Mouse (Mus musculus) liver, embryonic 13.5 days (tissue): ENCODE data around the gene Med17. TPM values are rescaled to one million over a fixed set of nuclear protein-coding genes. Genes with fewer than 3 reads are reported as not detected.

Experiments used
- ATAC-seq: fragments of 200-750 bp; cut with Nextera tagmentation; 2 replicates; pipeline ENCODE4 v1.8.0; 2017; ENCODE audit warnings: low read depth, mild to moderate bottlenecking, moderate number of reproducible peaks, moderate library complexity
- DNase-seq: peaks from one replicate; pipeline ENCODE4 v3.0.0; 2022
- H3K27ac ChIP-seq: fragments of 300-500 bp; sonication (generic); 2 replicates; pipeline ENCODE4 v1.5.1; 2015; ENCODE audit warnings: moderate library complexity, mild to moderate bottlenecking, inconsistent platforms
- H3K27me3 ChIP-seq: fragments of 300-500 bp; sonication (generic); 2 replicates; pipeline ENCODE4 v1.6.1; 2015; ENCODE audit warnings: mild to moderate bottlenecking, inconsistent platforms
- H3K36me3 ChIP-seq: fragments of 300-500 bp; sonication (generic); 2 replicates; pipeline ENCODE4 v1.6.1; 2015; ENCODE audit warnings: mild to moderate bottlenecking, inconsistent platforms
- H3K4me1 ChIP-seq: fragments of 300-500 bp; sonication (generic); replicated peaks from 2 replicates; pipeline ENCODE4 v1.6.1; 2015; ENCODE audit warnings: inconsistent platforms
- H3K4me2 ChIP-seq: fragments of 300-500 bp; sonication (generic); 2 replicates; pipeline ENCODE4 v1.6.1; 2015; ENCODE audit warnings: inconsistent platforms, mild to moderate bottlenecking, moderate library complexity
- H3K4me3 ChIP-seq: fragments of 300-500 bp; sonication (generic); replicated peaks from 2 replicates; pipeline ENCODE4 v1.5.1; 2015; ENCODE audit warnings: mild to moderate bottlenecking, inconsistent platforms
- H3K9ac ChIP-seq: fragments of 300-500 bp; sonication (generic); 2 replicates; pipeline ENCODE4 v1.6.1; 2015; ENCODE audit warnings: mild to moderate bottlenecking, inconsistent platforms
- H3K9me3 ChIP-seq: fragments of 300-500 bp; sonication (generic); replicated peaks from 2 replicates; pipeline ENCODE4 v1.6.1; 2016; ENCODE audit warnings: inconsistent platforms
- WGBS: fragments of 180-500 bp; shearing (Covaris S2); methylation state at CpG from one replicate; pipeline ENCODE4 v1.1.7; 2015; ENCODE audit not compliant: insufficient replicate concordance; 5-methylcytosine and 5-hydroxymethylcytosine counted together
- microRNA-seq: library from miRNA; unstranded; fragments of <30 nt; microRNA quantifications from one replicate; pipeline ENCODE4, GENCODE M21; 2016
- polyA plus RNA-seq: library from polyadenylated mRNA; unstranded; fragments of >200 nt; fragmentation: Nextera tagmentation; extraction: Ambion mirVana; gene quantifications from 2 replicates; pipeline ENCODE4 v1.2.1, GENCODE M21; 2015

Med17 gene
- polyA plus RNA-seq, 1 experiment from 2014 or later: 20.0 TPM

DNA sequence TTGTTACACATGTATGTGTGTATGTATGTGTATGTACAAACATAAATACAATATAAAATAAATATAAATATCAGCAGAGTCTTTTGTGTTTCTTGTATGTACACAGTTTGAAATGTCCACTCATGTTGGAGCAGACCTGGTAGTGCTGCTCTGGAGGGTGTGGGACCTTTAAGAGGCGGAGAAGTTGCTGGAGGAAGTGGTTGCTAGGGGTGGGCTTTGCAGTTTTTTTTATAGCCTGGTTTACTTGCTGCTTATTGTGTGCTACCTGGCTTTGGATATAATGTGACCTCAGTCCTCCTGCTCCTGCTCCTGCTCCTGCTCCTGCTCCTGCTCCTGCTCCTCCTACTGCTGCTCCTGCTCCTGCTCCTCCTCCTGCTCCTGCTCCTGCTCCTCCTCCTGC lies 46.1 kb downstream of the Med17 start:
- WGBS: 47% methylated on average over 1 of the region's 1 CpGs
- H3K4me3 ChIP-seq: no peak overlapping the region

DNA sequence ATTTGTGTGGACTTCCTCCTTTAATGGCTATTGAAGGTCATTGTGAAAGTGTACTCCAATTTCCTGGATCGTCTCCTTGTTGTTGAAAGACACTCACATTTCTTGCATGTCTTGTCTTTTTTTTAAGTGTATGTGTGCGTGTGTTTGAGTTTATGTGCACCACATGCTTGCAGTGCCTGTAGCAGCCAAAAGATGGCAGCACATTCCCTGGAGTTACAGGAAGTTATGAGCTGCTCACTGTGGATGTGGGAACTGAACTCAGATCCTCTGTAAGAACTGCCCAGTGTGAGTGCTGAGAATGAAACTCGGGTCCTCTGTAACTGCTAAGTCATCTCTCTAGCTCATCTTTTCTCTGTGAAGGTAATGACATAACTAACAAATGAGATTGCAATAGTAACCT lies 47.3 kb downstream of the Med17 start:
- WGBS: 70% methylated on average over 3 of the region's 3 CpGs
- no peak for DNase-seq

More for the DNA sequence above, 46.1 kb downstream of the Med17 start:
- Histone ChIP-seq H3K4me2 (no peak overlapping the region), H3K9me3 (no peaks in the 10 kb centered on the region), H3K27ac (no peak overlapping the region), H3K36me3 (no peaks in the 10 kb centered on the region), H3K27me3 (peaks cover 9% of the 10 kb centered on the region), H3K9ac (no peak overlapping the region), H3K4me1 (peaks cover 5% of the 10 kb centered on the region)
- ATAC-seq (no peak), DNase-seq (no peak)

DNA sequence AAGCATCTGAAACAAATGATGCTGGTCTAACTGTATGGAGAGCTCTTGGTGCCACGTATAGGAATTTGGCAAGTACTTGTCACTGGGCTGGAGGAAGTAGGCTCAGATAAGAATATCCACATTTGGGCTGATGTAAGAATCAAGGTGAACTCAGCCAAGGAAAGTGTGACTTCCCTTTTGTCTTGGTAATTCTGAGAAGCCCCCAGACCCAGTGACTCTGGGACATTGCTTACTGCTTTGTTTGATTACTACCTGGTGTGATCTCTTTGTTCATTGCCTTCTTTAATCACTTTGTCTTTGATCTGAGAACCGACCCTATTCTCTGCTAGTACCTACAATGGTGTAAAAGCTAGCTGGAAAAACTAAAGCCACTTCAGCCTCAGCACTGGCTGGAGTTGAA lies 54.8 kb downstream of the Med17 start:
- Histone ChIP-seq H3K4me1 (no peaks in the 10 kb centered on the region), H3K9me3 (no peaks in the 10 kb centered on the region; the same call in 1 of the 2 replicates), H3K27me3 (no peaks in the 10 kb centered on the region), H3K4me2 (no peak overlapping the region), H3K27ac (no peak overlapping the region), H3K9ac (no peak overlapping the region), H3K36me3 (no peaks in the 10 kb centered on the region), H3K4me3 (no peak overlapping the region)
- ATAC-seq (no peak), DNase-seq (no peak)
- WGBS: 30% methylated on average over 2 of the region's 2 CpGs

More for the DNA sequence above, 47.3 kb downstream of the Med17 start:
- Histone ChIP-seq H3K27me3 (no peaks in the 10 kb centered on the region), H3K4me3 (no peak overlapping the region), H3K27ac (no peak overlapping the region), H3K4me2 (no peak overlapping the region), H3K9ac (no peak overlapping the region), H3K36me3 (no peaks in the 10 kb centered on the region), H3K9me3 (no peaks in the 10 kb centered on the region), H3K4me1 (no peaks in the 10 kb centered on the region)
- ATAC-seq: no peak

DNA sequence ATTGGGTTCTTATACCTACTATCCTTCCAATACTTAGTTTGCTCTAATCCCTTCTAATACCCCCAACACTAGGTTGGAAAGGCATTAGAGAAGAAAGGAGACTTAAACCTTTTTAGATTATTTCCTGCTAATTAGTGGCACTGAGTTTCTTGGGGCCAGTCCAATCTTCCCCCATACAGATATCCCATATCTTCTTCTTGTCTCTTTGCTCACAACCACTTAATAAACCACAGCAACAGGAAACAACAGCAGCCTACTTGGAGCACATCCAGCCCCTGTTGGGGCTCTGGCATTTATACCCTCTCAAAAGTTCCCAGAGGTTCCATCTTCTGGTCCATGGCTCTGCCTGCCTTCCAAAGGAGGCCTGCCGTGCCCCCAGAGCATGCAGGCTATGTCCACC lies 66.0 kb downstream of the Med17 start:
- H3K9ac ChIP-seq: no peak overlapping the region
- H3K27ac ChIP-seq: no peak overlapping the region
- WGBS: 48% methylated on average over 1 of the region's 1 CpGs
- H3K9me3 ChIP-seq: no peaks in the 10 kb centered on the region
- H3K27me3 ChIP-seq: no peaks in the 10 kb centered on the region
- DNase-seq (no peak), ATAC-seq (no peak)
- no peak overlapping the region for H3K4me3 ChIP-seq
- no peaks in the 10 kb centered on the region for H3K4me1 ChIP-seq
- H3K36me3 ChIP-seq: no peaks in the 10 kb centered on the region
- H3K4me2 ChIP-seq: no peak overlapping the region

DNA sequence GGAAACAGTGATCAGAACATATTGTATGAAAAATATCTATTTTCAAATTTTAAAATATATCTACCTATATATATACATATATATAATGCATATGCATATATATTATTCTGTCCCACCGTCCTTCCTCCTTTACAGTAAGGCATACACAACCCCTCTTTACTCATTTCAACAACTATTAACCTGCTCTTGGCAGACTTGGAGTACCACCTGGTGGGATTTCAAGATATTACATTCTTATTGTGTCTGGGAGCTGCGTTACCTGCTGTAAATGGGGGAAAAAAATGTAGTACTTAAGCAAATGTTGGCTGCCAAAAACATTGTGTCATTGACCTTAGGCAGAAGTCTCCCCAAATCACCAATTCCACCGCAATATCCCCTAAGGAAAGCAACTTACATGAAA lies 67.9 kb downstream of the Med17 start:
- DNase-seq (no peak), ATAC-seq (no peak)
- Histone ChIP-seq H3K4me2 (no peak overlapping the region), H3K27ac (no peak overlapping the region), H3K9ac (no peak overlapping the region), H3K9me3 (no peaks in the 10 kb centered on the region), H3K4me3 (no peak overlapping the region), H3K4me1 (no peaks in the 10 kb centered on the region), H3K36me3 (no peaks in the 10 kb centered on the region), H3K27me3 (no peaks in the 10 kb centered on the region)
- 60% methylated on average over 3 of the region's 3 CpGs for WGBS

Small RNAs within 50 kb of the gene (microRNA-seq; reads per million reads assigned to microRNA genes)
- gene Gm49349 (not detected), gene mmu-mir-7650 (not detected)

Other genes with a start within 250 kb of the Med17 start
- gene Panx1, start 234.5 kb downstream of the Med17 start, polyA plus RNA-seq: 7.9 and 8.0 TPM in 2 replicates
- not detected in 2 replicates for gene Hephl1, start 167.8 kb downstream of the Med17 start, polyA plus RNA-seq
- 0.35 and 0.39 TPM in 2 replicates for gene Vstm5, start 40.9 kb downstream of the Med17 start, polyA plus RNA-seq
- gene Taf1d, start 26.3 kb upstream of the Med17 start, polyA plus RNA-seq: 46.4 and 54.0 TPM in 2 replicates
- 3.0 and 3.4 TPM in 2 replicates for gene 4931406C07Rik, start 26.5 kb upstream of the Med17 start, polyA plus RNA-seq
- 7.8 and 8.5 TPM in 2 replicates for gene Cep295, start 77.9 kb upstream of the Med17 start, polyA plus RNA-seq
- gene Smco4, start 213.5 kb upstream of the Med17 start, polyA plus RNA-seq: 1.2 and 1.7 TPM in 2 replicates